Mouse (Mus musculus) liver, adult 2 months (tissue): ENCODE measurements at regions not wholly inside any gene's neighbourhood (a gene's known extent, or its start where the extent isn't known, plus 50 kb on each side); places are given as distances from the start of the nearest gene placed in this dataset.
"Not testable (repeated sequence)": the region's sequence is repeated elsewhere in the genome, so short reads cannot be mapped to it uniquely, and the experiment has no call there.

Source experiments
- DNase-seq: peaks from one replicate; pipeline ENCODE4 v3.0.0-alpha.2; 2011; ENCODE audit warnings: low read depth, low spot score; ENCODE audit errors: extremely low read depth
- H3K27ac ChIP-seq: fragments of 200-500 bp; replicated peaks from 2 replicates; pipeline ENCODE4 v1.5.1; 2012; ENCODE audit warnings: low read depth, mild to moderate bottlenecking, control low read depth, inconsistent platforms, low read length; ENCODE audit not compliant: insufficient read depth
- H3K27me3 ChIP-seq: fragments of 200-500 bp; 2 replicates; pipeline ENCODE4 v1.6.1; 2012; ENCODE audit warnings: mild to moderate bottlenecking, moderate library complexity, low read length, inconsistent platforms; ENCODE audit not compliant: control insufficient read depth, insufficient read depth
- H3K36me3 ChIP-seq: fragments of 200-500 bp; 2 replicates; pipeline ENCODE4 v1.6.1; 2012; ENCODE audit warnings: low read length, inconsistent platforms; ENCODE audit not compliant: control insufficient read depth, insufficient read depth
- H3K4me1 ChIP-seq: fragments of 200-500 bp; 2 replicates; pipeline ENCODE4 v1.6.1; 2011; ENCODE audit warnings: low read length; ENCODE audit not compliant: control insufficient read depth, insufficient read depth
- H3K4me3 ChIP-seq: fragments of 200-500 bp; 2 replicates; pipeline ENCODE4 v1.5.1; 2011; ENCODE audit warnings: low read depth, mild to moderate bottlenecking, control low read depth, low read length, moderate library complexity; ENCODE audit not compliant: insufficient read depth
- H3K79me2 ChIP-seq: fragments of 200-500 bp; 2 replicates; pipeline ENCODE4 v1.6.1; 2012; ENCODE audit warnings: inconsistent platforms, mild to moderate bottlenecking, low read length, moderate library complexity; ENCODE audit not compliant: control insufficient read depth, insufficient read depth
- H3K9ac ChIP-seq: fragments of 200-500 bp; 2 replicates; pipeline ENCODE4 v1.6.1; 2012; ENCODE audit warnings: low read depth, mild to moderate bottlenecking, control low read depth, inconsistent platforms, low read length
- CTCF ChIP-seq: fragments of 200-500 bp; IDR thresholded peaks from 2 replicates; pipeline ENCODE4 v1.5.1; 2011; ENCODE audit warnings: low read depth, low read length, control low read depth
- POLR2A ChIP-seq: fragments of 200-500 bp; IDR thresholded peaks from 2 replicates; pipeline ENCODE4 v1.6.1; 2011; ENCODE audit warnings: low read length, control low read depth; ENCODE audit not compliant: insufficient read depth; ENCODE audit errors: extremely low read depth
- WGBS: fragments of 180-500 bp; shearing (Covaris S2); methylation state at CpG from one replicate; pipeline ENCODE4 v1.1.7; 2018; 5-methylcytosine and 5-hydroxymethylcytosine counted together

DNA sequence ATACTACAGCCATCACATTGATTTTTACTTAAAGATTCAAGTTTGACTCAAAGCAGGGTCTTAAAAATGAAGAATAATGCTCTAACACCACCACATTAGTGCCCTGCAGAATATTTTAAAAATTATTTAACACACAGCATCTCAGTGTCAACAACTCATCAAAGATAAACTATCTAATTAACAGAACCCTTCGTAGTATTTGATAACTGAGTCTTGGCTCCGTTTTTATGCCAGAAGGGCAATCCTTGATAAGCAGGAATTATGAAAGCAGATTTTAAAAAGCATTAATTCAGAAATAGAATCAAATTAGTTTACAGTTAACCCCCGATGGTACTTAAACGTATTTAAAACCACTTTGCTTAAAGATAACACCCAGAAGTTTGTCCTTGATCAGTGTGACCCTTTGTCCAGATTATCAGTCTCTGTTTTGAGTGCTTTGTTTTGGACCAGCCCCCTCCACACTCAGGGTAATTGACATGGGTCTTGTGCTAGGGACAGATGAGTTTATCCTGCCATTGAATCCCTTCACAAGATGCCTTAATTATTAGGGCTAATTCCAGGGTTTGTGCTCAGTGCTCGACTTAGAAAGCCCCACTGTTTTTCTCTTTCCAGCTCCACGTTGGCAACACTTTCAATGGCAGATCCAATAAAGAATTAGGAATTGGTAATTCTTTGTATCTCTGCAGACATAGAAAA lies 69.4 kb upstream of the Dph6 start:
- Histone ChIP-seq H3K79me2 (no peaks in the 10 kb centered on the region), H3K9ac (no peak overlapping the region), H3K27ac (no peak overlapping the region), H3K36me3 (no peaks in the 10 kb centered on the region), H3K4me1 (no peaks in the 10 kb centered on the region), H3K27me3 (no peaks in the 10 kb centered on the region), H3K4me3 (no peak overlapping the region)
- TF ChIP-seq POLR2A (no peak), CTCF (no peak)
- no peak for DNase-seq
- 60% methylated on average over 6 of the region's 6 CpGs for WGBS

DNA sequence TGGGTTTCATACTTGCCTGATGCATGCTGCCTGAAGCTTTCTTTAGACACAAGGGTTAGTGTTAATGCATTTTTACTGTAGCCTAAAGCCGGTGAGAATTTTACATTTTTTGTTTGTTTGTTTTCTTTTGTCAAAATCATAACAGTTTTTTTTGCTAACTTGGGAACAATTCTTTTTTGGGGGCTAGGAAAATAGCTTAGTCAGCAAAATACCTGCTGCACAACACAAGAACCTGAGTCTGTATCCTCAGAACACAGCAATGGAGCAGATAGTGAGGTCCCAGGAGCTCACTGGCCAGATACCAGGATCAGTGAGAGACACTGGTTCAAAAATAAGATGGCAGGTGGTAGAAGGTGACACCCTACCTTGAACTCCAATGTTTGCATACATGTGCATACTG lies 72.4 kb upstream of the Dph6 start:
- Histone ChIP-seq H3K27me3 (no peaks in the 10 kb centered on the region), H3K79me2 (no peaks in the 10 kb centered on the region), H3K27ac (no peak overlapping the region), H3K4me3 (no peak overlapping the region), H3K36me3 (no peaks in the 10 kb centered on the region), H3K4me1 (no peaks in the 10 kb centered on the region), H3K9ac (no peak overlapping the region)
- no peak for DNase-seq
- TF ChIP-seq POLR2A (no peak), CTCF (no peak)
- 98% methylated on average over 1 of the region's 1 CpGs for WGBS

DNA sequence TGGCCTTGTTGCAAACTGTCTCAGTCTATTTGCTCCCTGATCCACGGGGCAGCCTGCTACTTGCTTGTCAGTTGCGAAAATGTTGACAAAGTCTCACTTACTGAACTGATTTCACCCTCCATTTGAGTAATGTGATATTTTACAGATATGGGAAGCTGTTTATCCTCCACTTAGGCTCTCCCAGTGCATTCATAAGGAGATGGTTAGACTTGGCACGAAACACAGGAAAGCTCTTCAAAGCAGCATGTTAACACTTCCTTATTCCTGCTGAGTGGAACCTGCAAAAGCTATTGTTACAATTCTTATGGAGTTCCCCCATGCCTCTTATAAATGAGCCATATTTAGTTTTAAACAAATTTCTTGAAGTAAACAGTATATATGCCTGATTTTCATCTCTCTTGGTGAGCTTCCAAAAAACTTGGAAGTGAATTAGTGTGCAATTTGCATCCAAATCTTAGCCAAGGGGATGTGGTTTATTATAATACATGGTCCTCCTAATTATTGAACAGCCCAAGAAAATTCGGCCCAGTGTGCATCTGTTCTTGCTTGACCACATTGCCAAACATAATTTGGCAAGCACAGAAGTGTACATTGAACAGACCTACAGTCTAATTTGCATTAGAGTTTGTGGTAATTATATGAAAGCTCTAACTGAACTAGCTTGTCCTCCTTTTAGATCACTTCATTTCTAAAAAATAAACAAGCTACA lies 80.3 kb upstream of the Dph6 start:
- Histone ChIP-seq H3K4me3 (no peak overlapping the region), H3K9ac (no peak overlapping the region), H3K79me2 (no peaks in the 10 kb centered on the region), H3K36me3 (no peaks in the 10 kb centered on the region), H3K4me1 (no peaks in the 10 kb centered on the region), H3K27ac (no peak overlapping the region), H3K27me3 (no peaks in the 10 kb centered on the region)
- no peak for TF ChIP-seq POLR2A
- TF ChIP-seq CTCF, result no peak
- peak; percentile 14 for DNase-seq
- WGBS, result 30% methylated on average over 4 of the region's 4 CpGs

GRCm38 (mm10) chr2:114739421-114740212 lies 84.9 kb upstream of the Dph6 start:
- no peak for DNase-seq

GRCm38 (mm10) chr2:114763276-114763675 lies 108.5 kb upstream of the Dph6 start:
- no peak overlapping the region for H3K4me3 ChIP-seq
- H3K27ac ChIP-seq, result no peak overlapping the region
- DNase-seq, result no peak
- H3K27me3 ChIP-seq, result no peaks in the 10 kb centered on the region
- H3K4me1 ChIP-seq, result no peaks in the 10 kb centered on the region
- WGBS, result 83% methylated on average over 4 of the region's 4 CpGs
- no peaks in the 10 kb centered on the region for H3K79me2 ChIP-seq
- TF ChIP-seq POLR2A (no peak), CTCF (no peak)
- H3K36me3 ChIP-seq, result no peaks in the 10 kb centered on the region
- no peak overlapping the region for H3K9ac ChIP-seq

More at GRCm38 (mm10) chr2:114739421-114740212, 84.9 kb upstream of the Dph6 start:
- no peak overlapping the region for H3K4me3 ChIP-seq
- H3K9ac ChIP-seq, result no peak overlapping the region
- no peaks in the 10 kb centered on the region for H3K4me1 ChIP-seq
- H3K79me2 ChIP-seq, result no peaks in the 10 kb centered on the region
- H3K36me3 ChIP-seq, result no peaks in the 10 kb centered on the region
- no peak for TF ChIP-seq CTCF
- no peak for TF ChIP-seq POLR2A
- no peaks in the 10 kb centered on the region for H3K27me3 ChIP-seq
- no peak overlapping the region for H3K27ac ChIP-seq
- 81% methylated on average over 11 of the region's 11 CpGs for WGBS

DNA sequence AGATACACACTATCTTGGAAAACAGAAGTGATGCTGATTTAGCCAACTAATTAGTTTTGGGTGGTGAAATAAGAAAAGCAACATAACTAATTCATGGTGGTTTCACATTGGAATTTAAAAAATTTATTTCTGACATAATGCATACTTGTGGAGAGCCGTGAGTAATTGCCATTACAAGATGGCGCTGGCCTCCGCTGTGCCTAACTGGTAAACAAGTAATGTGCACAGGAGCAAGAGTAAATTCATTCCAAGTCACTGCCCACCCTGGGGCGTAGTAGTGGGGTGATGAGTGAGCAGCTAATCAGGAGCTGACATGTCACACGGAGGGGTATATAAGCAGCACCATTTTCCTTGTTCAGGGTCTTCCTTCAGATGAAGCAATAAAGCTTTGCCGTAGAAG lies 119.0 kb upstream of the Dph6 start:
- not testable (repeated sequence) for H3K9ac ChIP-seq, H3K4me1 ChIP-seq, H3K27me3 ChIP-seq, H3K27ac ChIP-seq, H3K4me3 ChIP-seq, DNase-seq, H3K79me2 ChIP-seq, H3K36me3 ChIP-seq
- 96% methylated on average over 6 of the region's 6 CpGs for WGBS
